Mouse (Mus musculus): ENCODE measurements around the gene Nsun4. TPM values are rescaled to one million over a fixed set of nuclear protein-coding genes. Genes with fewer than 3 reads are reported as not detected.

The Nsun4 gene
- polyA plus RNA-seq, 1 experiment from 2014 or later: 20.6 TPM

DNA sequence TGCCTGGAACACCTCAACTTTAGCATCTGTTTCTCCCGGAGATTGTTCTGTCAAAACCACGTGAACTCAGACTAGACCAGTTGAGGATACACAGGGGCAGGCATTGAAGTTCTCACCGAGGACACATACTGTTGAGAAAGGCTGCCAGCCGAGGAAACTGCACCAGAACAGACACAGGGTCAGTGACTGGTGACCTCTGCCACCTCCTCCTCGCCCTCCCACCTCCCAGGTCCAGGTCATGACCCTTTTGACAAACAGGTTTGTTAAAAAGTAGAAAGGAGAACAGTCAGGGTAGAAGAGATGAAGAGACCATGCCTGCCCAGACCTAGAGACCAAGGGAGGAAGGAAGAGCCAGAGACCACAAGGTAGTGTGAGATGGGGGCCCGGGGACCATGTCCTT is 53.0 kb downstream of the Nsun4 start:
- H3K4me2 ChIP-seq (replicated peaks): no peak overlapping the region
- no peak for ATAC-seq (ENCODE audit: insufficient number of reproducible peaks, insufficient read depth, low FRiP score, low TSS enrichment)
- H3K4me3 ChIP-seq: no peak overlapping the region
- WGBS: 31% methylated on average over 6 of the region's 6 CpGs
- 0 out of 2 replicates have a peak, but pooled peaks cover 5% of the 10 kb centered on the region for H3K27me3 ChIP-seq
- H3K36me3 ChIP-seq: no peaks in the 10 kb centered on the region
- no peaks in the 10 kb centered on the region for H3K9me3 ChIP-seq
- H3K4me1 ChIP-seq: no peaks in the 10 kb centered on the region
- no peak overlapping the region for H3K9ac ChIP-seq
- H3K27ac ChIP-seq: no peak overlapping the region

GRCm38 (mm10) chr4:115996729-115997128 is 56.9 kb downstream of the Nsun4 start:
- WGBS: 69% methylated on average over 4 of the region's 4 CpGs
- Histone ChIP-seq H3K9me3 (no peaks in the 10 kb centered on the region), H3K36me3 (no peaks in the 10 kb centered on the region), H3K9ac (no peak overlapping the region), H3K4me1 (no peaks in the 10 kb centered on the region), H3K27me3 (0 out of 2 replicates have a peak, but pooled peaks cover 3% of the 10 kb centered on the region), H3K4me3 (no peak overlapping the region), H3K27ac (no peak overlapping the region), H3K4me2 (replicated peaks) (no peak overlapping the region)
- ATAC-seq (ENCODE audit: insufficient number of reproducible peaks, insufficient read depth, low FRiP score, low TSS enrichment): no peak

- Histone ChIP-seq H3K9ac (no peak overlapping the region), H3K4me2 (replicated peaks) (no peak overlapping the region), H3K4me3 (no peak overlapping the region), H3K27me3 (0 out of 2 replicates have a peak, but pooled peaks cover 3% of the 10 kb centered on the region), H3K4me1 (no peaks in the 10 kb centered on the region), H3K36me3 (no peaks in the 10 kb centered on the region), H3K27ac (no peak overlapping the region), H3K9me3 (no peaks in the 10 kb centered on the region)
- no peak for ATAC-seq (ENCODE audit: insufficient number of reproducible peaks, insufficient read depth, low FRiP score, low TSS enrichment)
- WGBS: 75% methylated on average over 2 of the region's 2 CpGs
Observed at GRCm38 (mm10) chr4:115995376-115995730, 58.3 kb downstream of the Nsun4 start.

DNA sequence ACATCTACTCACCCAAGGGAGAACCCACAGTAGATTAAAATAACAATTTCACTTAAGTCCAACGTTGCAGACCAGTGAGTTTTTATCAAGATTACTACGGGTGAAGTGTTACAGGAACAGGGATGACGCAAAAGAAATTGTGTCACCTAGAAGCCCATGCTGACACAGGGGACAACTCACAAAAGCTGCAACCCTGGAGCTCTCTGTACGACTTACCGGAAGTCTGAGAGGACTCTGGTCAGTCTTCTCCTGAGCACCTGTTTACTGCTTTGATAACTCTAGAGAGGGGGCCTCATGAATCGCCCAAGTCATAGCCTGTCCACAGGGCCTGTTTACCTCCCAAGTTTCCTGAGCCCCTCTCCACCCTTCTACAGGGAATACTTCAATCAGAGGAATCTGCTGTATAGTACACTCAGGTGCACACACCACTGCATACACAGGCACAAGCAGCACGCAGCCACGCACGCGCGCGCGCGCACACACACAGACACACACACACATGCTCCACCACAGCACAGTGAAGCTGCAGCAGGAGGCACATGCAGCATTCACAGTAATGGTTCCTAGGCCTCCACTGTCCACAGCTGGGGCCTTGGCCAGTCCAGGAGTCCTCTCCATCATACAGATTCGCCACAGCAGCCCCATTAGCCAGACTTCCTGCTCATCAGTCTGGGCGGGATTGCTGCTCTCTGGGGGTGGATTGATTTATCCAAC is 58.9 kb downstream of the Nsun4 start:
- no peak overlapping the region for H3K4me3 ChIP-seq
- 86% methylated on average over 16 of the region's 16 CpGs for WGBS
- H3K36me3 ChIP-seq: no peaks in the 10 kb centered on the region
- H3K27ac ChIP-seq: no peak overlapping the region
- H3K27me3 ChIP-seq: 0 out of 2 replicates have a peak, but pooled peaks cover 3% of the 10 kb centered on the region
- ATAC-seq (ENCODE audit: insufficient number of reproducible peaks, insufficient read depth, low FRiP score, low TSS enrichment): no peak
- H3K9ac ChIP-seq: no peak overlapping the region
- no peak overlapping the region for H3K4me2 ChIP-seq (replicated peaks)
- no peaks in the 10 kb centered on the region for H3K4me1 ChIP-seq
- no peaks in the 10 kb centered on the region for H3K9me3 ChIP-seq

DNA sequence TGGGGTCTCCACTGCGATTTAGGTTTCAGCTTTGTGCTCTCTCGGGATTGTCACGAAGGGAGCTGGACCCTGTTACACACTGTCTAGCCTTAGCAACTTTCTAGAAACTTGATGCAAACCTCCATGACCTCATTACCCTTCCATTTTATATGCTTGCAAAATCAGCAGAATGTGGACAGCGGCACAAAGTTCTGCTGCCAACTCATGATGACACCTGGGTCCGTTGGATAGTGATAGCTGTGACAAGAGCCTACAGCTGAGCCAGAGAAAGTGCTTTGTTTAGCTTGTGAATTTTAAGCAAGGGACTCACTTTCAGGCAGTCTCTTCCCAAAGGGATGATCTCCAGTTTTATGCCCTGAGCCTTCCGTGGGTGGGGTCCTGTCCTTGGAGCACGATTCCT is 64.3 kb downstream of the Nsun4 start:
- H3K36me3 ChIP-seq: no peaks in the 10 kb centered on the region
- ATAC-seq (ENCODE audit: insufficient number of reproducible peaks, insufficient read depth, low FRiP score, low TSS enrichment): no peak
- H3K27me3 ChIP-seq: peaks cover 7% of the 10 kb centered on the region
- H3K4me1 ChIP-seq: peaks cover 1% of the 10 kb centered on the region; the same call in 1 of the 2 replicates
- H3K9ac ChIP-seq: no peak overlapping the region
- no peak overlapping the region for H3K4me3 ChIP-seq
- no peak overlapping the region for H3K27ac ChIP-seq
- H3K9me3 ChIP-seq: no peaks in the 10 kb centered on the region
- no peak overlapping the region for H3K4me2 ChIP-seq (replicated peaks)
- WGBS: 80% methylated on average over 7 of the region's 7 CpGs

DNA sequence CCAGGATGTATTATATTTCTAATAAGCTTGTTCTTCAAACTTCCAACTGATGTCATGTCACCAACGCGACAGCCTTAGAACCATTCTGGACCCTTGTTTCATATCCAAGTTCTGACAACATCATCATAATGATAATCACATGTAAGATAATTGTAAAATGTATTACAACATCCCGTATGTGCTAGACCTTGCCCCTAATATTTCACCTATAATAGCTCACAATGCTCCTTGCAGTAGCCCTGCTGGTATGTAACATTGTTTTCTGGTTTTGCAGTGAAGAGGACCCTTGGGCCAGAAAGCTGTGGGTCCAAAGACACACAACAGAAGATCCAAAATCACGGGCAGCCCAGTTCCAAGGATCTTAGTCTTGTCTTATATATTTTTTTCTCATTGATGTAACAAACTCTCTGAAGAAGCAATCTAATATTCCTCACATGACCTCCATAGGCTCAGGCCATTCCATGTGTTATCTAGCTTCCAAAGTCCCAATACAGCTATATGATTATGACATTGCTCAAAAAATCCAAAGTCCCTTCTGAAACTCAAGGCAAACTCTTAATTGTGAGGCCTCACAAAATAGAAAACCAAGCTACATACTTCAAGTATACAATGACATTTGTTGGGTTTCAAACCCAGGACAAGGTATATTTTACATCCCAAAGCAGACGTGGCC is 65.7 kb downstream of the Nsun4 start:
- no peak overlapping the region for H3K27ac ChIP-seq
- H3K9ac ChIP-seq: no peak overlapping the region
- H3K4me2 ChIP-seq (replicated peaks): no peak overlapping the region
- peaks cover 3% of the 10 kb centered on the region; the same call in 1 of the 2 replicates for H3K4me1 ChIP-seq
- H3K4me3 ChIP-seq: no peak overlapping the region
- peaks cover 17% of the 10 kb centered on the region for H3K27me3 ChIP-seq
- ATAC-seq (ENCODE audit: insufficient number of reproducible peaks, insufficient read depth, low FRiP score, low TSS enrichment): no peak
- H3K36me3 ChIP-seq: no peaks in the 10 kb centered on the region
- no peaks in the 10 kb centered on the region for H3K9me3 ChIP-seq
- WGBS: 74% methylated on average over 5 of the region's 5 CpGs

- Histone ChIP-seq H3K9me3 (no peaks in the 10 kb centered on the region), H3K27ac (no peak overlapping the region), H3K4me3 (no peak overlapping the region), H3K4me2 (replicated peaks) (no peak overlapping the region), H3K9ac (no peak overlapping the region), H3K36me3 (no peaks in the 10 kb centered on the region), H3K4me1 (peaks cover 3% of the 10 kb centered on the region; the same call in 1 of the 2 replicates), H3K27me3 (peaks cover 17% of the 10 kb centered on the region)
- 67% methylated on average over 1 of the region's 1 CpGs for WGBS
- ATAC-seq (ENCODE audit: insufficient number of reproducible peaks, insufficient read depth, low FRiP score, low TSS enrichment): no peak
Observed at GRCm38 (mm10) chr4:115987436-115987835, 66.2 kb downstream of the Nsun4 start.

DNA sequence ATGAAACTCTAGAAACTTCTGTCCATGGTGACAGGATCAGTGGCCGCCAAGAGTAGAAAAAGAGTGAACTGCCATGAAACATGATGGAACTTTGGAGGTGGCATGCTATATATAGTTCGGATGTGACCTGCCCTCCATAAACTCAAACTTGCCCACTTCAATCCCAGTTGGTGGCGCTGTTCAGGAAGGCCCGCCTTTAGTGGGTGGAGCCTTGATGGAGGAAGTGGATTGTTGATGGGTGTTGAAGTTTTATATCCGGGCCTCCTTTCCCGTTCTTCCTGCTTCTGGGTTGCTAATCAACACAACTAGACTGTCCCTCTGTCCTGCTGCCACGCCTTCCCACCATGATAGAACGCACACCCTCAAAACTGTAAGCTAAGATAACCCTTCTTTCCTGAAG is 68.7 kb downstream of the Nsun4 start:
- Histone ChIP-seq H3K36me3 (no peaks in the 10 kb centered on the region), H3K9me3 (no peaks in the 10 kb centered on the region), H3K27ac (no peak overlapping the region), H3K4me3 (no peak overlapping the region), H3K4me1 (peaks cover 3% of the 10 kb centered on the region; the same call in 1 of the 2 replicates), H3K4me2 (replicated peaks) (no peak overlapping the region), H3K27me3 (peaks cover 35% of the 10 kb centered on the region), H3K9ac (no peak overlapping the region)
- ATAC-seq (ENCODE audit: insufficient number of reproducible peaks, insufficient read depth, low FRiP score, low TSS enrichment): no peak
- WGBS: 34% methylated on average over 8 of the region's 8 CpGs

DNA sequence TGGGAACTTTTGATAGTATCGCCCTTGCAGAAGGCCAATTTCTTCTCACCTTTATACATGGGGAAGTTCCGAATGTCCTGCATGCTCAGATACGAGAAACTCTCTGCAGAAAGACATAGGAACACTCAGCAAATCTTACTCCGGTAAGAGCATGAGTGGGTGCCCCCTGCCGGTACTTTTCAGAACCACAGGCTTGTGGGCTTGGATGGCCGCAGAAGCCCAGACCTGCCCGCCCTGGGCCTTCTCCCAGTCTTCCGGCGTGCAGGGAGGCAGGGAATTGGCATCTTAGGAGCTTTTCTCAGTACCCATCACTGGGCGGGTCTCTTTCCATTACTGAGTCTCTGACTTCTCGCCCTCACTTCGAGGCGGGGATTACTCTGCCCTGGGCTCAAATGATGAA is 69.6 kb downstream of the Nsun4 start:
- Histone ChIP-seq H3K4me1 (peaks cover 12% of the 10 kb centered on the region), H3K9me3 (no peaks in the 10 kb centered on the region), H3K27me3 (peaks cover 44% of the 10 kb centered on the region), H3K4me3 (no peak overlapping the region), H3K4me2 (replicated peaks) (0 out of 2 replicates have a peak overlapping the region, but pooled peaks have one; percentile 2), H3K36me3 (no peaks in the 10 kb centered on the region), H3K27ac (no peak overlapping the region), H3K9ac (no peak overlapping the region)
- ATAC-seq (ENCODE audit: insufficient number of reproducible peaks, insufficient read depth, low FRiP score, low TSS enrichment): no peak
- WGBS: 2% methylated on average over 13 of the region's 13 CpGs

Other genes with a start within 250 kb of the Nsun4 start
- 9.1 and 9.7 TPM in 2 replicates for gene Mob3c, start 225.8 kb downstream of the Nsun4 start, polyA plus RNA-seq (2016; fragmentation: Nextera tagmentation; extraction: Ambion mirVana)
- gene Mknk1, start 214.7 kb downstream of the Nsun4 start, polyA plus RNA-seq (2016; fragmentation: Nextera tagmentation; extraction: Ambion mirVana): 26.5 and 28.0 TPM in 2 replicates
- gene Kncn, start 169.5 kb downstream of the Nsun4 start, polyA plus RNA-seq (2016; fragmentation: Nextera tagmentation; extraction: Ambion mirVana): not detected in 2 replicates
- gene 6430628N08Rik, start 163.2 kb downstream of the Nsun4 start, polyA plus RNA-seq (2016; fragmentation: Nextera tagmentation; extraction: Ambion mirVana): not detected in 2 replicates
- 1.3 and 1.4 TPM in 2 replicates for gene Dmbx1, start 114.0 kb downstream of the Nsun4 start, polyA plus RNA-seq (2016; fragmentation: Nextera tagmentation; extraction: Ambion mirVana)
- 2.8 and 3.3 TPM in 2 replicates for gene Faah, start 36.0 kb downstream of the Nsun4 start, polyA plus RNA-seq (2016; fragmentation: Nextera tagmentation; extraction: Ambion mirVana)
- gene Uqcrh, start 21.2 kb upstream of the Nsun4 start, polyA plus RNA-seq (2016; fragmentation: Nextera tagmentation; extraction: Ambion mirVana): 407 and 442 TPM in 2 replicates
- gene Lrrc41, start 21.4 kb upstream of the Nsun4 start, polyA plus RNA-seq (2016; fragmentation: Nextera tagmentation; extraction: Ambion mirVana): 80.8 and 83.3 TPM in 2 replicates
- 46.6 and 47.0 TPM in 2 replicates for gene Rad54l, start 69.8 kb upstream of the Nsun4 start, polyA plus RNA-seq (2016; fragmentation: Nextera tagmentation; extraction: Ambion mirVana)
- gene Pomgnt1, start 70.0 kb upstream of the Nsun4 start, polyA plus RNA-seq (2016; fragmentation: Nextera tagmentation; extraction: Ambion mirVana): 76.3 and 80.5 TPM in 2 replicates
- gene Lurap1, start 97.5 kb upstream of the Nsun4 start, polyA plus RNA-seq (2016; fragmentation: Nextera tagmentation; extraction: Ambion mirVana): 2.6 and 2.7 TPM in 2 replicates
- gene Tspan1, start 113.7 kb upstream of the Nsun4 start, polyA plus RNA-seq (2016; fragmentation: Nextera tagmentation; extraction: Ambion mirVana): 0.23 and 0.37 TPM in 2 replicates
- gene 1700042G07Rik, start 119.5 kb upstream of the Nsun4 start, polyA plus RNA-seq (2016; fragmentation: Nextera tagmentation; extraction: Ambion mirVana): not detected in 2 replicates
- not detected in 2 replicates for gene Gm49337, start 119.5 kb upstream of the Nsun4 start, polyA plus RNA-seq (2016; fragmentation: Nextera tagmentation; extraction: Ambion mirVana)
- 51.2 and 55.1 TPM in 2 replicates for gene Pik3r3, start 167.7 kb upstream of the Nsun4 start, polyA plus RNA-seq (2016; fragmentation: Nextera tagmentation; extraction: Ambion mirVana)

All from embryonic facial prominence, embryonic 12.5 days (tissue).